In the genomic region with DNA sequence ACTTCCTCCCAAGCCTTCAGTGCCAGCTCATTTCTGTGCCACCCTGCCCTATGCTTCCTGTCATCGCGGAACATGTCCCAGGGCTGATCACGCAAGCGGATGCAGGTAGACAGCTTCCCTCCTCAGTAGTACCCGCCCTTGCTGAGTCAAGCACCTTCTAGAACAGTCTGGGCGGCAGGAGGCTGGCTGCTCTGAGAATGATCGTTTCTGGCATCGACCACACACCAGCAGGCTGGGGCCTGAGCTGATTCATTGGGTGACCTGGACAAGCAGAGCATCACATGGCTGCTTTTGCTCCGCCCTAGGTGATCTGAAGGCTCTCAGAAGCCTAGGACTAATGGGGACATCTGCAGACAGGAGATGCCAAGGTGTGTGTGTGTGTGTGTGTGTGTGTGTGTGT, we compare ENCODE assay signal across 13 mouse cellular contexts. TPM values are rescaled to one million over a fixed set of nuclear protein-coding genes. Genes with fewer than 3 reads are reported as not detected.
DNase-seq lines count a peak whose midpoint lies in the region; TF ChIP-seq lines count a peak whose summit lies in the region.
"Had no signal": no experiment of that assay in that cellular context is flagged by ENCODE, and none has a peak within 500 bp of the region (broad histone marks: within the 10 kb centered on the region; RNA-seq: fewer than 3 reads in every experiment).

No protein-coding gene starts in this region.

- peaks cover 10% of the 10 kb centered on the region for H3K4me1 ChIP-seq in cerebellum, adult 2 months (ENCODE audit: control insufficient read depth, insufficient read depth, low read length)
- H3K4me1 ChIP-seq in spleen, adult 2 months (ENCODE audit: control insufficient read depth, insufficient read depth, insufficient read length): peaks cover 23% of the 10 kb centered on the region

- no peak for TF ChIP-seq POLR2A in cerebellum, adult 2 months (IDR thresholded peaks at IDR 0.05; ENCODE audit: borderline replicate concordance, insufficient read depth, low read length)
- TF ChIP-seq POLR2A in spleen, adult 2 months (IDR thresholded peaks at IDR 0.05; ENCODE audit: low read depth, low read length): no peak

- H3K27ac ChIP-seq in cerebellum, adult 2 months (ENCODE audit: insufficient read depth, low read length): no peak overlapping the region
- peak overlapping the region; percentile 82 for H3K27ac ChIP-seq in spleen, adult 2 months (ENCODE audit: insufficient read depth, low read length)
- H3K27ac ChIP-seq: limb, embryonic 10.5 days; midbrain, embryonic 10.5 days had no signal

- H3K27me3 ChIP-seq in cerebellum, adult 2 months (ENCODE audit: control insufficient read depth, insufficient read depth, low read length): no peaks in the 10 kb centered on the region
- H3K27me3 ChIP-seq in spleen, adult 2 months (ENCODE audit: control insufficient read depth, insufficient read depth, low read length): peaks cover 6% of the 10 kb centered on the region

- DNase-seq in 416B (ENCODE audit: low read depth) (peak; percentile 9), A20 (ENCODE audit: low read depth, low spot score) (peak; percentile 31)
- DNase-seq in cerebellum, adult 2 months: peak; percentile 53 to 77
- DNase-seq in spleen, adult 2 months (ENCODE audit: low read depth in 1 of 2, low spot score in 2 of 2): peak; percentile 52 to 76
- DNase-seq in ovary, postnatal 10 days (ENCODE audit: low spot score): no peak
- no peak for DNase-seq in right cerebral cortex, postnatal 10 days (ENCODE audit: low spot score in 2 of 2)
- no peak for DNase-seq in adrenal gland, adult (ENCODE audit: inconsistent age in 2 of 2, low spot score in 1 of 2)
- DNase-seq: adrenal gland, postnatal 25 days; forebrain, postnatal 0 days; kidney, adult 8-10 months had no signal

- TF ChIP-seq CTCF in cerebellum, adult 2 months (IDR thresholded peaks at IDR 0.05; ENCODE audit: borderline replicate concordance, insufficient read depth, low read depth, low read length): no peak
- TF ChIP-seq CTCF in spleen, adult 2 months (IDR thresholded peaks at IDR 0.05; ENCODE audit: extremely low read depth, insufficient read depth, insufficient read length, insufficient replicate concordance): no peak

- H3K36me3 ChIP-seq in spleen, adult 2 months (ENCODE audit: control insufficient read depth, insufficient read depth, low read length): no peaks in the 10 kb centered on the region
- H3K36me3 ChIP-seq: limb, embryonic 10.5 days; midbrain, embryonic 10.5 days had no signal

- WGBS in cerebellum, adult 2 months: 62% methylated on average over 9 of the region's 9 CpGs
- 65% methylated on average over 9 of the region's 9 CpGs for WGBS in spleen, adult 2 months

- no peak overlapping the region for H3K4me3 ChIP-seq in cerebellum, adult 2 months (replicated peaks; ENCODE audit: insufficient read depth, low read depth, low read length)
- no peak overlapping the region for H3K4me3 ChIP-seq in spleen, adult 2 months (ENCODE audit: extremely low read depth, insufficient read depth, insufficient read length)
- H3K4me3 ChIP-seq: limb, embryonic 10.5 days; midbrain, embryonic 10.5 days; myocyte had no signal

RNA-seq across cellular contexts. Expression of gene Gpr68, which starts 4.2 kb away (rescaled TPM):
- 24.2 and 24.7 TPM in 2 replicates for polyA plus RNA-seq in cerebellum, adult 2 months (2012; rRNA removed)
- 14.0 and 18.2 TPM in 2 replicates for polyA plus RNA-seq in spleen, adult 2 months (2012; rRNA removed)

Comparison
In these comparisons a context has a peak if more than half of its experiments do, and no peak if none do; other contexts are left out.
1. DNase-seq: peak in 416B (single experiment), A20 (single experiment), cerebellum, adult 2 months (2 of 2) and spleen, adult 2 months (2 of 2); none in ovary, postnatal 10 days (single experiment), right cerebral cortex, postnatal 10 days (0 of 2) and adrenal gland, adult (0 of 2).